Mouse (Mus musculus): ENCODE results near the gene Snx3. TPM values are rescaled to one million over a fixed set of nuclear protein-coding genes. Genes with fewer than 3 reads are reported as not detected.

Gene Snx3
- 269 and 325 TPM in 2 replicates for polyA plus RNA-seq (2012; rRNA removed)

- TF ChIP-seq POLR2A (IDR thresholded peaks at IDR 0.05; ENCODE audit: borderline replicate concordance, extremely low read depth, insufficient read depth, insufficient read length, poor library complexity, severe bottlenecking) (peak; percentile 77), CTCF (IDR thresholded peaks at IDR 0.05; ENCODE audit: borderline replicate concordance, extremely low read depth, insufficient read depth, insufficient read length) (no peak)
- peak; percentile 99 for DNase-seq (ENCODE audit: low read depth)
These were observed at the start of gene Snx3 for GRCm38 (mm10) chr10:42501775-42502348. Gene Snx3, plus strand, starts transcription at chr10:42502030.

DNA sequence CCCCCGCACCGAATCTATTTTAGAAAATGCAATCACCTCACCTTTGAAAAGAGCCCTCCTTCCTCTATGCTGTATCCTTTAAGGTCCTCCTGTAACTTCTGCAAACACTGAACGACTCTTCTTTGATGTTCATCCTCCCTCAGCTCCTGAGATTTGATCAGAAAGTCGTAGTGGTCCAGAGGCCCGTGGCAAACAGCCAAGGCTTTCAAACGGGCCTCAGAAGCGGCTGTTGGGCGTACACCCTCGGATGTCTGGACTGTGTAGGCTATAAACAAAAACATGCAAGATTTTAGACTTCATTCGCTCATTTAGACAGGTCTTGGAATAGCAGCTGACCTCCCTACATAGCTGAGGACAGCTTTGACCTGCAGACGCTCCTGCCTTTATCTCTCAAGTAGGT lies 47.6 kb upstream of the Snx3 start:
- no peak for TF ChIP-seq POLR2A (IDR thresholded peaks at IDR 0.05; ENCODE audit: borderline replicate concordance, extremely low read depth, insufficient read depth, insufficient read length, poor library complexity, severe bottlenecking)
- no peak for TF ChIP-seq CTCF (IDR thresholded peaks at IDR 0.05; ENCODE audit: borderline replicate concordance, extremely low read depth, insufficient read depth, insufficient read length)
- DNase-seq (ENCODE audit: low read depth): no peak

DNA sequence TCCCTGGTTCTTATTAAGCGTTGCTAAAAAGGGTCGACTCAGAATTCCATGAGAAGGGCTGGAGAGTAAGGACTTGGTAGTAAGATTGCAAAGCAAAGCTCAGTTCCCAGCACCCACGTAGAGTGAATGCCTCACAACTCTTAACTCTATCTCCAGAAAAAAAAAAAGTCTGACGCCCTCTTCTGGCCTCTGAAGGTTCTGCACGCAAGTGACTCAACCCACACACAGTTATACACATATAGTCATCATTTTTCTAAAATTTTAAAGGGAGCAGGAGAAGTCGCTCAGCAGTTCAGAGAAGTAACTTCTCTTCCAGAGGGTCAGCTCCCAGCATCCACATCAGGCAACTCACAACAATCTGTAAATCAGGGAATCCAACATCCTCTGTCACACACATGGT lies 47.1 kb upstream of the Snx3 start:
- no peak for DNase-seq (ENCODE audit: low read depth)
- TF ChIP-seq CTCF (IDR thresholded peaks at IDR 0.05; ENCODE audit: borderline replicate concordance, extremely low read depth, insufficient read depth, insufficient read length): peak; percentile 32; the same call in 1 of the 2 replicates
- no peak for TF ChIP-seq POLR2A (IDR thresholded peaks at IDR 0.05; ENCODE audit: borderline replicate concordance, extremely low read depth, insufficient read depth, insufficient read length, poor library complexity, severe bottlenecking)

GRCm38 (mm10) chr10:42455981-42456380 lies 45.8 kb upstream of the Snx3 start:
- no peak for TF ChIP-seq CTCF (IDR thresholded peaks at IDR 0.05; ENCODE audit: borderline replicate concordance, extremely low read depth, insufficient read depth, insufficient read length)
- TF ChIP-seq POLR2A (IDR thresholded peaks at IDR 0.05; ENCODE audit: borderline replicate concordance, extremely low read depth, insufficient read depth, insufficient read length, poor library complexity, severe bottlenecking): no peak

GRCm38 (mm10) chr10:42457557-42458191 lies 44.2 kb upstream of the Snx3 start:
- TF ChIP-seq CTCF (IDR thresholded peaks at IDR 0.05; ENCODE audit: borderline replicate concordance, extremely low read depth, insufficient read depth, insufficient read length): no peak
- TF ChIP-seq POLR2A (IDR thresholded peaks at IDR 0.05; ENCODE audit: borderline replicate concordance, extremely low read depth, insufficient read depth, insufficient read length, poor library complexity, severe bottlenecking): no peak
- no peak for DNase-seq (ENCODE audit: low read depth)

More at GRCm38 (mm10) chr10:42455981-42456380, 45.8 kb upstream of the Snx3 start:
- peak; percentile 77 for DNase-seq (ENCODE audit: low read depth)

DNA sequence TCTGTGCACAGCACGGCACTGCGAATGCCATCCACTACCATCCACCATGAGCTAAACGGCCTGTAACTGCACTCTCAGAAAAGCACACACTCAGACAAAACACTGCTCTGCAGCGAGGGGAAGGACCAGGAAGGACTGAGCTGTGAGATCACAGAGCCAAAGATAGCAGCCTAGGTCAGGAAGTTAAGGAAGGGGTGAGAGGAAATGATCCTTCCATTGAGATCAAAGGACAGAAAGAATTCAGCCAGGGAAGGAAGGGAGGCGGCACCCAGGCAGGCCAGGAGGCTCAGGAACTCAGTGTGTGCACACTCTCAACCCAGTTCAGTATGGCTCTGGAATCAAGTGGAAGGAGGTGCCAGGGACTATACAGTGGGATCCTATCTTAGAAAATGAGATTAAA lies 37.6 kb upstream of the Snx3 start:
- TF ChIP-seq POLR2A (IDR thresholded peaks at IDR 0.05; ENCODE audit: borderline replicate concordance, extremely low read depth, insufficient read depth, insufficient read length, poor library complexity, severe bottlenecking): no peak
- TF ChIP-seq CTCF (IDR thresholded peaks at IDR 0.05; ENCODE audit: borderline replicate concordance, extremely low read depth, insufficient read depth, insufficient read length): no peak
- DNase-seq (ENCODE audit: low read depth): no peak

DNA sequence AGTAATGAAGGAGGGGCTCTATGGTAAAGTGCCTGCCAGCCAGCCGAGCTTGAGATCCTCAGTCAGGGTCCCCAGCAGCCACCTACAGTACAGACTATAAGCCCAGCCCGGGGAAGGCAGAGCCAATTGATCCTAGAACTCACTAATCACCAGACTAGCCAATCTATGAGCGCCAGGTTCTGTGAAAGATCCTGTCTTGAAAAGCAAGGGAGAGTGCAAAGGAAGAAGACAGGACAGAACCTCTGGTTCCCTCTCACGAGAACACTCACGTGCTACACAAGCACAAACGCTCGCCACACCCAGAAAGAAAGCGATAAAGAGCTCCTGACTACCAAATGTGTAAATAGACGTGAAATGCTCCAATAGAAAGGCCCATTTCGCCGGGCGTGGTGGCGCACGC lies 37.0 kb upstream of the Snx3 start:
- no peak for TF ChIP-seq POLR2A (IDR thresholded peaks at IDR 0.05; ENCODE audit: borderline replicate concordance, extremely low read depth, insufficient read depth, insufficient read length, poor library complexity, severe bottlenecking)

DNA sequence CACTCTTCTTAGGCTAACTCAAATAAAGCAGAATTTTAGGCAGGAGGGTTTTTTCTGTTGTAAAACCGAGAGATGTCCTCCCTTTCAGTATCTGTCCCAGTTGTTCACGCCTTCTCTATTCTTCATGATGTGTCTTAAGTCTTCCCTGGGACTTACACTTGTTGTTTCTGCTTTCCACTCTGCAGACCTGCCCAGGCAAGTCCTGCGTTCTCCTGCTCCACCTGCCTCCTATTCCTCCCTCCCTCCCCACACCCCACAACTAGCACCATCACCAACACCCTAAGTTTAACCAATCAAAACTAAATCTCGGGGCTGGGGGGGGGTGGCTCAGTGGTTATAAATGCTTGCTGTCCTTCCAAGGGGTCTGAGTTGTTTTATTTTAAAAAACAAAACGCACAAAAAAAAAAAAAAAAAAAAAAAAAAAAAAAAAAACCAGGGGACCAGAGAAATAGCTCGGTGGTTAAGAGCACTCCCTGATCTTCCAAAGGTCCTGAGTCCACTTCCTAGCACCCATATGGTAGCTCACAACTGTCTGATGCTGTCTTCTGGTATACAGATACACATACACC lies 26.8 kb upstream of the Snx3 start:
- no peak for DNase-seq (ENCODE audit: low read depth)
- TF ChIP-seq CTCF (IDR thresholded peaks at IDR 0.05; ENCODE audit: borderline replicate concordance, extremely low read depth, insufficient read depth, insufficient read length) (no peak), POLR2A (IDR thresholded peaks at IDR 0.05; ENCODE audit: borderline replicate concordance, extremely low read depth, insufficient read depth, insufficient read length, poor library complexity, severe bottlenecking) (no peak)

More for the DNA sequence above, 37.0 kb upstream of the Snx3 start:
- no peak for DNase-seq (ENCODE audit: low read depth)

DNA sequence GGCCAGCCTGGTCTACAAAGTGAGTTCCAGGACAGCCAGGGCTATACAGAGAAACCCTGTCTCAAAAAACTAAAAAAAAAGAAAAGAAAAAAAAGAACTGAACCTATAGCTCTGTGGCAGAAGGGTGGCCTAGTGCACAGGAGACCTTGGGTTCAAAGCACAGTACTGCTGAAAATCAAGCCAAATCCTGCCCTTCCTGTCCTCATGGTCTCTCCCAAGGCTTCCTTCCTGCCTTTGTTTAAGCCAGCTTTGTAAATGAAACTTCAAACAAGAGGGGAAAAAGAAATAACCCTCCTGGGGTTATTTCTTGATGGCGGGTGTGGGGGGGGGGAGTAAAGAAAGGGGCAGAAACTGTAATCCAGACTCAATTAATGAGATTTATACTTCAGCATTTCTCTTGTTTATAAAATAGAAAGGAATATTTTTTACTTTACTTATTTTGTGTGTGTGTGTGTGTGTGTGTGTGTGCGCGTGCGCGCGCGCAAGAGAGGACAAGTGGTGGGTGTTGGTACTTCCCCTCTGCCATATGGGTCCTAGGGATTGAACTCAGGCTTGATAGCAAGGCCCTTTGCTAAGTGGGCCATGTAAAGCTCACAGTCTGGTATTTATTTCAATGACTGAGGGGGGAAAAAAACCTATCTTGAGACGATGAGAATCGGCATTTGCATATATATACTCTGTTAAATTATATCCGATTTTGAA lies 24.9 kb upstream of the Snx3 start:
- TF ChIP-seq POLR2A (IDR thresholded peaks at IDR 0.05; ENCODE audit: borderline replicate concordance, extremely low read depth, insufficient read depth, insufficient read length, poor library complexity, severe bottlenecking) (no peak), CTCF (IDR thresholded peaks at IDR 0.05; ENCODE audit: borderline replicate concordance, extremely low read depth, insufficient read depth, insufficient read length) (no peak)
- no peak for DNase-seq (ENCODE audit: low read depth)

DNA sequence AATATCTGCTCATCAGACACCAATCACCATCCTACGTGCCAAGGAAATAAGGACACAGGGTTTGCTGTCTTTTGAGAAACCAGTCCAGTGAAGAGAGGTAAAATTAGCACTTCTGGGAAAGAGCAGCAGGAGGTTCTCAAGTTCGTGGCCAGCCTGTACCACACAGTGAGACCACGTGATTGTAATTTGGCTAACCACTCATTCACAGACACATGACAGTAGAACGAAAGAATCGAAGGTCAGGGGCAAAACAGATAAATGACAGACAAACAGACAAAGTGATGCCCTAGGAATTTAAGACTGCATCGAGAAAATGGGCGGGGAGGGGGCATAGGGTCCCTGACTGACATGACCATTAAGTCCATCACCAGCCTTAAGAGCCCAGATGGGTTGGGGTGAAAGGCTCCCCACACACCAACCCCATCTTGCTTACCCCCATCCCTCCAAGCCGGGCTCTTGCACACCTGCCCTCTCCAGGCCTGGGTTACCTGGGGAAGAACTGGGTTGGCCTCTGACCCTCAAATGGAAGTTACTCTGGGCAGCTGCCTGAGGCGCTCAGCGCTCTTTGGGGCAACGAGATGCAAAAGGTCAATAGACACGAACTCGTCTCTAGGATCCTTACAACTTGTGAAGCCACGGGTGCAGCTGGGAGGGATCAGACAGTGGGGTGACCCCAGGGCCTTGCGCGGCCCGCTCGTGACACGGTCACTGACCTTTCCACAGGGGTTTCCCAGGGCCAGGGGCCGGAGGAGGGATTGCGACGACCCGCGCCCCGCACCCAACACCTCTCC lies 24.1 kb upstream of the Snx3 start:
- DNase-seq (ENCODE audit: low read depth): peak; percentile 13
- TF ChIP-seq POLR2A (IDR thresholded peaks at IDR 0.05; ENCODE audit: borderline replicate concordance, extremely low read depth, insufficient read depth, insufficient read length, poor library complexity, severe bottlenecking): no peak
- TF ChIP-seq CTCF (IDR thresholded peaks at IDR 0.05; ENCODE audit: borderline replicate concordance, extremely low read depth, insufficient read depth, insufficient read length): no peak

GRCm38 (mm10) chr10:42478341-42478720 lies 23.5 kb upstream of the Snx3 start, which contains the start of gene Afg1l:
Gene Afg1l, minus strand, starts transcription at chr10:42478565.
- peak; percentile 97 for DNase-seq (ENCODE audit: low read depth)
- TF ChIP-seq POLR2A (IDR thresholded peaks at IDR 0.05; ENCODE audit: borderline replicate concordance, extremely low read depth, insufficient read depth, insufficient read length, poor library complexity, severe bottlenecking) (peak; percentile 43; the same call in 1 of the 2 replicates), CTCF (IDR thresholded peaks at IDR 0.05; ENCODE audit: borderline replicate concordance, extremely low read depth, insufficient read depth, insufficient read length) (peak; percentile 25; the same call in 1 of the 2 replicates)
